Mouse (Mus musculus): ENCODE measurements around the gene Itgb3bp.

Itgb3bp gene

DNA sequence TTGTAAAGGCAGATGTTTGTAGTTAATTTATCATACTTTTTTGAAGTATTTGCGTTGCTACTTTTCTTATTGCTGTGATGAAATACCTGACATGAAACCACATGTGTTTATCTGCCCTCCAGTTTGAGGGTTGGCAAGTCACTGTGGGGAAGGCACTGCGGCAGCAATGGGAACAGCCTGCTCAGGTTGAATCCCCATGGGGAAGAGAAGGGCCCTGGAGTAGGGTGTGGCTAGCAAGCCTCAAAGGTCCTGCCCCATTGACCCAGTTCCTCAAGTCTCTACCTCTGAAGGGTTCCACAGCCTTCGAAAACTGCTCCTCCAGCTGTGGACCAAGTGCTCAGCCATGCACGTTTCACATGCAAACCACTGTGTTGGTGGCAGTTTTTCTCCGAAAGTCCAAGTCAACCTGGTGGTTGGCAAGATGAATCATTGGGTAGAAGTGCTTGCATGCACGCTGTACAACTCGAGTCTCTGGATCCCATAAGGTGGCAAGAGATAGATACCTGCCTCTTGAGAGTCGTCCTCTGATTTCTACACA is 203.6 kb downstream of the Itgb3bp start:
- DNase-seq (ENCODE audit: low read depth in 1 of 2, low spot score in 2 of 2), result no peak

DNA sequence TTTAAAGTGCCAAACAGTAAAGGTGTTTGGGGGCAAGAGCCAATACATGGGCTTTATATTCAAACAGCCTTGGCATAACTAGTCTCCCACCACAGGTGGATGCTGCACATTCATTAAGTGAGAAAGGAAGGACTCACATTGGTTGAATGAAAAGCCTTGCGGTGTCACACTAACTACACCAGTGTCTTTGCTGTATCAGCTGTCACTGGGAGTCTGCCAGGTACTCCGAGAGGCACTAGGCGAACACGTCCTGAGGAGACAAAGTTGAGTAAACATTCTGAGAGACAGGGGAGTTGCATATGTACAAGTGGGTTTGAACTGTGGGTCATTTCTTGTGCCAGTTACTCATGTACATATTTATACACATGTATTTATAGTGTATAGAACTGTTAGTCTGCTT is 205.3 kb downstream of the Itgb3bp start:
- DNase-seq (ENCODE audit: low read depth in 1 of 2, low spot score in 2 of 2), result no peak

DNA sequence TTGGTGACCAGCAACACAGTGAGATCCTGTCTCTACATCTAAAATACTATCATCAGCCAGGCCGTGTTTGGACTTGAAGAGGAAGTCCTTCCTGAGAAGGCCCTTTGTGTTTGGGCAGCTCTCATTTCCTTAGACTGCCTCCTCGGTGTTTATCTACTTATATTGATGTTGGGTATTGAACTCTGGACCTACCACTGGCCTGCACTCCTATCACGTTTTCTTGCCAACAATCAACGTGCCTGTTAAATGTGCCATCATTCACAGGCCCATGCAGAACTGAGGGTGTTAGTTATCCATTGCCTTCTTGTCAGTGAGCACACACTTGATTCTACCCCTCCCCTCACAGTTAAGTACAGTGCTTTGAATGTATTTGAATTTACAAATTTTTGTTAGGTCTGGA is 211.7 kb downstream of the Itgb3bp start:
- no peak for DNase-seq (ENCODE audit: low read depth in 1 of 2, low spot score in 2 of 2)

DNA sequence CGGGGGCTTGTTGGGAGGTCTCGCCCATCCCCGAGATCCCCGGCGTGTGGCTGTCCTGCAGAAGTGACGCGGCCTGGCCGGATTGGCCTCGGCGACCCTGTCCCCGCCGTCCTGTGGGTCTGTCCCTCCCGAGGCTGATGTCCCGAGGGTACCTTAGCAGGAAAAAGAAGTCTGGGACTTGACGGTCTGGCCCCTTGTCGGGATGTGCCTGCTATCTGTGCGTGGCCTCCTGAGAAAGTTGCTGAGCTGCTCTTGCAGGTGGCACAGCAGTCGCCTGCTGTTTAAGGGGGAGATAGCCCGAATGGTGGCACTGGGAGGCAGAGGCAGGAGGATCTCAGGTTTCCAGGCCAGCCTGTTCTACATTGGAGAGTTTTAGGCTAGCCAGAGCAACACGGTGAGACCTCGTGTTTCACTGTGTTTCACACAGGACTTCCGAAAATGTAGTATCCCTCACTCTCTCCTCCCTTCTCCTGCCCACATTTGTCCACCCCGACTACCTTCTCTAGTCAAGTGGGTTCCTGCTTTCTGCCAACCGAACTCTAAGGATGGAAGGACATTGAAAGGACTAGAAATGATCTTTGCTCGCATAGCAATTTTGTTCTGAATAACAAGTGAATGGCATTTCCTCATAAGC is 213.7 kb downstream of the Itgb3bp start:
- DNase-seq (ENCODE audit: low read depth in 1 of 2, low spot score in 2 of 2), result no peak

All from monocyte, adult 2 months (primary cell).